Mouse (Mus musculus): ENCODE data around the gene Ptprs. TPM values are rescaled to one million over a fixed set of nuclear protein-coding genes. Genes with fewer than 3 reads are reported as not detected.

Ptprs gene
- polyA plus RNA-seq, 1 experiment from 2014 or later, result 118 TPM

GRCm38 (mm10) chr17:56488028-56488427 is 11.7 kb upstream of the Ptprs start:
- no peaks in the 10 kb centered on the region for H3K27me3 ChIP-seq
- ATAC-seq (ENCODE audit: insufficient number of reproducible peaks, low FRiP score, low TSS enrichment, low read depth), result no peak
- peaks cover 16% of the 10 kb centered on the region for H3K4me1 ChIP-seq
- peak overlapping the region; percentile 2; the same call in 1 of the 2 replicates for H3K4me2 ChIP-seq (replicated peaks)
- 11% methylated on average over 12 of the region's 12 CpGs for WGBS
- no peak overlapping the region for H3K27ac ChIP-seq (replicated peaks)
- H3K4me3 ChIP-seq (replicated peaks), result no peak overlapping the region
- no peak overlapping the region; the same call in 1 of the 2 replicates for H3K9ac ChIP-seq
- no peaks in the 10 kb centered on the region for H3K36me3 ChIP-seq
- H3K9me3 ChIP-seq (replicated peaks), result peaks cover 5% of the 10 kb centered on the region; the same call in 1 of the 2 replicates

- H3K4me1 ChIP-seq, result peaks cover 16% of the 10 kb centered on the region
- ATAC-seq (ENCODE audit: insufficient number of reproducible peaks, low FRiP score, low TSS enrichment, low read depth), result peak; percentile 82
- H3K27ac ChIP-seq (replicated peaks), result peak overlapping the region; percentile 77
- no peaks in the 10 kb centered on the region for H3K36me3 ChIP-seq
- WGBS, result 6% methylated on average over 9 of the region's 16 CpGs
- H3K27me3 ChIP-seq, result no peaks in the 10 kb centered on the region; the same call in 1 of the 2 replicates
- H3K4me2 ChIP-seq (replicated peaks), result peak overlapping the region; percentile 15; the same call in 1 of the 2 replicates
- H3K9ac ChIP-seq, result no peak overlapping the region
- no peak overlapping the region for H3K4me3 ChIP-seq (replicated peaks)
- H3K9me3 ChIP-seq (replicated peaks), result no peaks in the 10 kb centered on the region; the same call in 1 of the 2 replicates
These were observed 11.2 kb upstream of the Ptprs start for GRCm38 (mm10) chr17:56487441-56487888.

- 91% methylated on average over 9 of the region's 9 CpGs for WGBS
These were observed 9.6 kb upstream of the Ptprs start for GRCm38 (mm10) chr17:56485926-56486325.

GRCm38 (mm10) chr17:56485118-56485517 is 8.8 kb upstream of the Ptprs start:
- H3K27ac ChIP-seq (replicated peaks), result no peak overlapping the region
- H3K4me1 ChIP-seq, result peaks cover 16% of the 10 kb centered on the region
- ATAC-seq (ENCODE audit: insufficient number of reproducible peaks, low FRiP score, low TSS enrichment, low read depth), result no peak
- H3K27me3 ChIP-seq, result no peaks in the 10 kb centered on the region; the same call in 1 of the 2 replicates
- H3K4me3 ChIP-seq (replicated peaks), result no peak overlapping the region
- no peaks in the 10 kb centered on the region for H3K9me3 ChIP-seq (replicated peaks)
- 51% methylated on average over 9 of the region's 9 CpGs for WGBS
- H3K4me2 ChIP-seq (replicated peaks), result no peak overlapping the region
- H3K36me3 ChIP-seq, result no peaks in the 10 kb centered on the region
- H3K9ac ChIP-seq, result no peak overlapping the region

More at GRCm38 (mm10) chr17:56485926-56486325, 9.6 kb upstream of the Ptprs start:
- no peak overlapping the region for H3K4me3 ChIP-seq (replicated peaks)
- no peak for ATAC-seq (ENCODE audit: insufficient number of reproducible peaks, low FRiP score, low TSS enrichment, low read depth)
- H3K36me3 ChIP-seq, result no peaks in the 10 kb centered on the region
- H3K4me2 ChIP-seq (replicated peaks), result no peak overlapping the region
- peaks cover 16% of the 10 kb centered on the region for H3K4me1 ChIP-seq
- H3K27me3 ChIP-seq, result no peaks in the 10 kb centered on the region; the same call in 1 of the 2 replicates
- H3K27ac ChIP-seq (replicated peaks), result no peak overlapping the region
- no peak overlapping the region for H3K9ac ChIP-seq
- H3K9me3 ChIP-seq (replicated peaks), result no peaks in the 10 kb centered on the region

- H3K27me3 ChIP-seq, result no peaks in the 10 kb centered on the region; the same call in 1 of the 2 replicates
- no peaks in the 10 kb centered on the region for H3K36me3 ChIP-seq
- no peak overlapping the region for H3K4me2 ChIP-seq (replicated peaks)
- 86% methylated on average over 1 of the region's 1 CpGs for WGBS
- no peaks in the 10 kb centered on the region for H3K9me3 ChIP-seq (replicated peaks)
- H3K9ac ChIP-seq, result no peak overlapping the region
- no peak overlapping the region for H3K27ac ChIP-seq (replicated peaks)
- peaks cover 24% of the 10 kb centered on the region for H3K4me1 ChIP-seq
- ATAC-seq (ENCODE audit: insufficient number of reproducible peaks, low FRiP score, low TSS enrichment, low read depth), result no peak
- H3K4me3 ChIP-seq (replicated peaks), result no peak overlapping the region
These were observed 6.4 kb upstream of the Ptprs start for GRCm38 (mm10) chr17:56482671-56483070.

GRCm38 (mm10) chr17:56479358-56479757 is 3.1 kb upstream of the Ptprs start:
- ATAC-seq (ENCODE audit: insufficient number of reproducible peaks, low FRiP score, low TSS enrichment, low read depth), result no peak
- Histone ChIP-seq H3K9ac (no peak overlapping the region), H3K27me3 (peaks cover 9% of the 10 kb centered on the region), H3K4me3 (replicated peaks) (no peak overlapping the region), H3K27ac (replicated peaks) (no peak overlapping the region), H3K4me1 (peaks cover 35% of the 10 kb centered on the region), H3K36me3 (no peaks in the 10 kb centered on the region), H3K4me2 (replicated peaks) (no peak overlapping the region), H3K9me3 (replicated peaks) (no peaks in the 10 kb centered on the region)
- 12% methylated on average over 6 of the region's 6 CpGs for WGBS

GRCm38 (mm10) chr17:56478191-56478611 is 1.9 kb upstream of the Ptprs start:
- H3K4me2 ChIP-seq (replicated peaks), result no peak overlapping the region
- H3K27ac ChIP-seq (replicated peaks), result no peak overlapping the region
- no peak overlapping the region for H3K9ac ChIP-seq
- H3K36me3 ChIP-seq, result no peaks in the 10 kb centered on the region
- no peak overlapping the region for H3K4me3 ChIP-seq (replicated peaks)
- 56% methylated on average over 11 of the region's 11 CpGs for WGBS
- H3K4me1 ChIP-seq, result peaks cover 47% of the 10 kb centered on the region
- peaks cover 20% of the 10 kb centered on the region for H3K27me3 ChIP-seq
- no peak for ATAC-seq (ENCODE audit: insufficient number of reproducible peaks, low FRiP score, low TSS enrichment, low read depth)
- H3K9me3 ChIP-seq (replicated peaks), result no peaks in the 10 kb centered on the region

GRCm38 (mm10) chr17:56477191-56477818 is 1.0 kb upstream of the Ptprs start:
- peaks cover 29% of the 10 kb centered on the region for H3K27me3 ChIP-seq
- ATAC-seq (ENCODE audit: insufficient number of reproducible peaks, low FRiP score, low TSS enrichment, low read depth), result no peak

GRCm38 (mm10) chr17:56475584-56476401 is 490 bp downstream of the Ptprs start:
- Histone ChIP-seq H3K27me3 (peaks cover 33% of the 10 kb centered on the region), H3K27ac (replicated peaks) (peak overlapping the region; percentile 74), H3K4me2 (replicated peaks) (peak overlapping the region; percentile 99), H3K4me1 (peaks cover 70% of the 10 kb centered on the region), H3K4me3 (replicated peaks) (peak overlapping the region; percentile 80), H3K36me3 (no peaks in the 10 kb centered on the region), H3K9ac (peak overlapping the region; percentile 76), H3K9me3 (replicated peaks) (no peaks in the 10 kb centered on the region)
- peak; percentile 35 for ATAC-seq (ENCODE audit: insufficient number of reproducible peaks, low FRiP score, low TSS enrichment, low read depth)
- WGBS, result under 1% methylated on average over 57 of the region's 66 CpGs

More at GRCm38 (mm10) chr17:56477191-56477818, 1.0 kb upstream of the Ptprs start:
- Histone ChIP-seq H3K4me1 (peaks cover 55% of the 10 kb centered on the region), H3K27ac (replicated peaks) (no peak overlapping the region), H3K36me3 (no peaks in the 10 kb centered on the region), H3K9me3 (replicated peaks) (no peaks in the 10 kb centered on the region), H3K4me3 (replicated peaks) (no peak overlapping the region), H3K9ac (no peak overlapping the region), H3K4me2 (replicated peaks) (no peak overlapping the region)
- WGBS, result 75% methylated on average over 19 of the region's 19 CpGs

- ATAC-seq (ENCODE audit: insufficient number of reproducible peaks, low FRiP score, low TSS enrichment, low read depth), result no peak
These were observed 1.3 kb downstream of the Ptprs start for GRCm38 (mm10) chr17:56474831-56475581.

More at GRCm38 (mm10) chr17:56474831-56475581, 1.3 kb downstream of the Ptprs start:
- Histone ChIP-seq H3K4me2 (replicated peaks) (peak overlapping the region; percentile 99), H3K9ac (peak overlapping the region; percentile 76), H3K27ac (replicated peaks) (no peak overlapping the region), H3K27me3 (peaks cover 36% of the 10 kb centered on the region), H3K9me3 (replicated peaks) (no peaks in the 10 kb centered on the region), H3K4me3 (replicated peaks) (peak overlapping the region; percentile 80), H3K4me1 (peaks cover 77% of the 10 kb centered on the region), H3K36me3 (no peaks in the 10 kb centered on the region)
- WGBS, result 1% methylated on average over 24 of the region's 24 CpGs

Measured in embryonic facial prominence, embryonic 15.5 days (tissue).